Comparison of ENCODE assay signal across 13 mouse cellular contexts in the genomic region with DNA sequence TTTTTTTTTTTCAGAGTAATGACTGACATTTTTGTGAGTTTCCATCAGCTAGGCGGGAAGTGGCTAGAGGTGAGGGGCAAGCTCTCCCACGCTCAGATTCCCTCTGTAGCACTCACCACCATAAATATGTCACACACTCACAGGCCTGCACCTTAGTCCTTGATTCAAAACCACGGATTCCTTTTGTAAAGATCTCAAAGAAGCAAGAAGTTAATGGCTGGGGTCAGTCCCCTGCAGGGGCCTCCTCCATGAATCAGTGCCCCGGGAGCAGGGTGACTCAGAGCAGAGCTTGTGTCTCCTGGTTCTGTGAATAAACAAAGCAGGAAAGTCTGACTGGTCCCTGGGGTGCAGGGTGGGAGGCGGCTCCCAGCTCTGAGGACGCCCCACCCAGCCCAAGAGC. TPM values are rescaled to one million over a fixed set of nuclear protein-coding genes. Genes with fewer than 3 reads are reported as not detected.
DNase-seq lines count a peak whose midpoint lies in the region; ATAC-seq lines count a peak whose summit lies in the region.
"Had no signal": no experiment of that assay in that cellular context is flagged by ENCODE, and none has a peak within 500 bp of the region (broad histone marks: within the 10 kb centered on the region; RNA-seq: fewer than 3 reads in every experiment).

No protein-coding gene starts in this region.

- no peak for ATAC-seq in heart, embryonic 11.5 days (replicated peaks; ENCODE audit: insufficient number of reproducible peaks, low FRiP score, low TSS enrichment)
- no peak for ATAC-seq in heart, embryonic 12.5 days (ENCODE audit: insufficient number of reproducible peaks, low FRiP score)
- ATAC-seq in intestine, embryonic 14.5 days (replicated peaks; ENCODE audit: low FRiP score, low TSS enrichment, low read depth): peak; percentile 82; the same call in 1 of the 2 replicates
- ATAC-seq: forebrain, embryonic 13.5 days had no signal

- no peaks in the 10 kb centered on the region for H3K27me3 ChIP-seq in heart, embryonic 11.5 days (ENCODE audit: control insufficient read depth, insufficient read depth, low read length)
- 0 out of 2 replicates have a peak, but pooled peaks cover 4% of the 10 kb centered on the region for H3K27me3 ChIP-seq in heart, embryonic 12.5 days (replicated peaks)
- no peaks in the 10 kb centered on the region for H3K27me3 ChIP-seq in intestine, embryonic 14.5 days (replicated peaks; ENCODE audit: control insufficient read depth, insufficient read depth, low read length)
- H3K27me3 ChIP-seq: forebrain, embryonic 13.5 days; heart, embryonic 13.5 days had no signal

- H3K4me1 ChIP-seq in heart, embryonic 11.5 days (ENCODE audit: control insufficient read depth, insufficient read depth, low read length): peaks cover 4% of the 10 kb centered on the region; the same call in 1 of the 2 replicates
- H3K4me1 ChIP-seq in heart, embryonic 12.5 days (replicated peaks): no peaks in the 10 kb centered on the region; the same call in 1 of the 2 replicates
- H3K4me1 ChIP-seq in intestine, embryonic 14.5 days (replicated peaks; ENCODE audit: control insufficient read depth, insufficient read depth, low read length): peaks cover 10% of the 10 kb centered on the region; the same call in 1 of the 2 replicates

- H3K9ac ChIP-seq in heart, embryonic 11.5 days (ENCODE audit: low read depth, low read length): 0 out of 2 replicates have a peak overlapping the region, but pooled peaks have one; percentile 22
- no peak overlapping the region for H3K9ac ChIP-seq in heart, embryonic 12.5 days
- H3K9ac ChIP-seq in intestine, embryonic 14.5 days (ENCODE audit: low read length): no peak overlapping the region
- H3K9ac ChIP-seq: forebrain, embryonic 13.5 days; heart, embryonic 13.5 days had no signal

- DNase-seq in 3T3-L1 (ENCODE audit: low read depth, low spot score) (peak; percentile 97), liver (no peak)
- peak; percentile 55 for DNase-seq in adrenal gland, postnatal 14 days
- DNase-seq in intestine, embryonic 14.5 days (ENCODE audit: low spot score): no peak
- DNase-seq in cerebellum, adult 8-10 months: no peak
- no peak for DNase-seq in ovary, postnatal 10 days (ENCODE audit: low spot score)
- DNase-seq: cerebellum, postnatal 14 days; lung, postnatal 36 days had no signal

- H3K4me2 ChIP-seq in heart, embryonic 11.5 days: no peak overlapping the region
- H3K4me2 ChIP-seq in heart, embryonic 12.5 days: no peak overlapping the region
- H3K4me2 ChIP-seq in intestine, embryonic 14.5 days (ENCODE audit: low read length): no peak overlapping the region
- H3K4me2 ChIP-seq: forebrain, embryonic 13.5 days; heart, embryonic 13.5 days had no signal

- no peak overlapping the region for H3K4me3 ChIP-seq in heart, embryonic 11.5 days (ENCODE audit: low read depth, low read length)
- no peak overlapping the region for H3K4me3 ChIP-seq in heart, embryonic 12.5 days
- H3K4me3 ChIP-seq in intestine, embryonic 14.5 days (ENCODE audit: low read depth, low read length): no peak overlapping the region
- H3K4me3 ChIP-seq: forebrain, embryonic 13.5 days; heart, embryonic 13.5 days; layer of hippocampus, adult 2 months had no signal

- no peaks in the 10 kb centered on the region for H3K9me3 ChIP-seq in heart, embryonic 11.5 days (replicated peaks; ENCODE audit: control insufficient read depth, low read length)
- H3K9me3 ChIP-seq in heart, embryonic 12.5 days (replicated peaks): no peaks in the 10 kb centered on the region
- H3K9me3 ChIP-seq in intestine, embryonic 14.5 days (ENCODE audit: control insufficient read depth, low read length): no peaks in the 10 kb centered on the region
- H3K9me3 ChIP-seq: forebrain, embryonic 13.5 days; heart, embryonic 13.5 days had no signal

- no peak overlapping the region for H3K27ac ChIP-seq in heart, embryonic 11.5 days (ENCODE audit: low read depth, low read length)
- no peak overlapping the region for H3K27ac ChIP-seq in heart, embryonic 12.5 days (ENCODE audit: poor library complexity, severe bottlenecking)
- 0 out of 2 replicates have a peak overlapping the region, but pooled peaks have one; percentile 22 for H3K27ac ChIP-seq in intestine, embryonic 14.5 days (ENCODE audit: low read depth)
- H3K27ac ChIP-seq: forebrain, embryonic 13.5 days; heart, embryonic 13.5 days; layer of hippocampus, adult 2 months had no signal

- no peaks in the 10 kb centered on the region for H3K36me3 ChIP-seq in heart, embryonic 11.5 days (ENCODE audit: control insufficient read depth, insufficient read depth, low read length)
- no peaks in the 10 kb centered on the region for H3K36me3 ChIP-seq in heart, embryonic 12.5 days
- no peaks in the 10 kb centered on the region for H3K36me3 ChIP-seq in intestine, embryonic 14.5 days (ENCODE audit: control insufficient read depth, insufficient read depth, low read length)
- H3K36me3 ChIP-seq: heart, embryonic 13.5 days had no signal

- WGBS in heart, embryonic 11.5 days (ENCODE audit: insufficient replicate concordance): 32% methylated on average over 6 of the region's 6 CpGs
- 34% methylated on average over 6 of the region's 6 CpGs for WGBS in heart, embryonic 12.5 days
- whole genome bisulfite sequencing in intestine, embryonic 14.5 days: 16% methylated on average over 6 of the region's 6 CpGs

RNA-seq across cellular contexts. Expression of a gene that starts 15.3 kb away (rescaled TPM):
- 5.2 and 6.5 TPM in 2 replicates for polyA plus RNA-seq in heart, embryonic 11.5 days (2014; fragmentation: Nextera tagmentation; extraction: Ambion mirVana)
- polyA plus RNA-seq in heart, embryonic 12.5 days (2016; fragmentation: Nextera tagmentation; extraction: Ambion mirVana): 2.6 and 3.0 TPM in 2 replicates
- total RNA-seq in adrenal gland, postnatal 14 days (2021): 1.7 and 2.3 TPM in 2 replicates
- polyA plus RNA-seq in intestine, embryonic 14.5 days (2014; fragmentation: Nextera tagmentation; extraction: Ambion mirVana): 7.1 and 9.7 TPM in 2 replicates

Comparison
In these comparisons a context has a peak if more than half of its experiments do, and no peak if none do; other contexts are left out.
1. DNase-seq: peak in 3T3-L1 (single experiment) and adrenal gland, postnatal 14 days (single experiment); none in intestine, embryonic 14.5 days (single experiment), liver (single experiment), cerebellum, adult 8-10 months (single experiment) and ovary, postnatal 10 days (single experiment).